Mouse (Mus musculus) olfactory bulb, adult 2 months (tissue): ENCODE data around the gene Tbxas1.

Experiments used
- CTCF ChIP-seq: fragments of 200-500 bp; IDR thresholded peaks from 2 replicates; pipeline ENCODE4 v1.5.1; 2012; ENCODE audit warnings: low read depth, mild to moderate bottlenecking, low read length, moderate library complexity; ENCODE audit not compliant: insufficient read depth
- POLR2A ChIP-seq: fragments of 200-500 bp; IDR thresholded peaks from 2 replicates; pipeline ENCODE4 v1.6.1; 2012; ENCODE audit warnings: mild to moderate bottlenecking, low read depth, low read length, moderate library complexity; ENCODE audit not compliant: insufficient read depth

GRCm38 (mm10) chr6:39066935-39067578 is 191.9 kb downstream of the Tbxas1 start:
- TF ChIP-seq CTCF (peak; percentile 90), POLR2A (no peak)
